Mouse (Mus musculus) frontal cortex, adult (tissue): ENCODE measurements at regions not wholly inside any gene's neighbourhood (a gene's known extent, or its start where the extent isn't known, plus 50 kb on each side); places are given as distances from the start of the nearest gene placed in this dataset.
A peak's percentile ranks its signal among the peaks of the same experiment; 100 is the strongest.

Experiments used
- ATAC-seq: cut with Nextera tagmentation; 2 replicates; pipeline ENCODE4 v1.9.2; 2017; ENCODE audit warnings: mild to moderate bottlenecking, moderate library complexity, mixed read lengths; ENCODE audit not compliant: low TSS enrichment

GRCm38 (mm10) chr2:106318695-106319266 lies 315.4 kb upstream of the Dnajc24 start:
- ATAC-seq: peak; percentile 84

DNA sequence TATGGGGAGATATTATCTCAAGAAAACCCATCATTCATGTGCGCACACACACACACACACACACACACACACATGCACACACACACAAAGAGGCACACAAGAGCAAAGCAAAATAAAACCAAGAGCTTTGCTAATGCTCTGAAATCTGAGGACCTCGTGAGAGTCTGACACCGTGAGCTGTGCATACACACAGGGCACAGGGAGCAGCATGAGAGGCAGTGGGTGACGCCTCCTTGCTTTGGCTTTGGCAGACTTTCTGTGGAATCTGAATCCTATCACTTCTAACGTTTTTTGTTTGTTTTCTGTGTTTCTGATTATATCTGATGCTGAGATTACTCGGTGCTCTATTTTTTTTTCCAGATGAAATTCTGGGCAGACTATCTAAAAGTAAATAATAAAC lies 343.4 kb upstream of the Dnajc24 start:
- ATAC-seq: no peak

DNA sequence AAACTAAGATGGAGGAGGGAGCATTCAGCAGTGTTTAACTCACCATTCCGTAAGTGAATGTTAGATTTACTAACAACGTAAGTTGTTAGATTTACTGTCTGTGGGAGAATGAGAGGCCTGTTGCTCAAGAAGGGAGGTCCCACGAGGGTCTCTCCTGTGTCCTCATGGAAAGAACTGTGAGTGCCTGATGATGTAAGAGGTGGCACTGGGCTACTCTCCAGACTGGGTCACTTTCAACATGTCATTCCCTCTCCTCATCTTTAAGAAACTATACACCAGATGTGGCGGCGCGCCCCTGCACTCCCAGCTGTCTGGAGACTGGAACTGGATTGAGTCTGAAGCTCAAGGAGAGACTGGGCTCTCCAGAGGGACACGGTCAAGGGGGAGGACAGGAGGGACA lies 343.9 kb upstream of the Dnajc24 start:
- ATAC-seq: no peak

- no peak for ATAC-seq
These were observed 337.5 kb upstream of the Mpped2 start for GRCm38 (mm10) chr2:106355565-106355964.

DNA sequence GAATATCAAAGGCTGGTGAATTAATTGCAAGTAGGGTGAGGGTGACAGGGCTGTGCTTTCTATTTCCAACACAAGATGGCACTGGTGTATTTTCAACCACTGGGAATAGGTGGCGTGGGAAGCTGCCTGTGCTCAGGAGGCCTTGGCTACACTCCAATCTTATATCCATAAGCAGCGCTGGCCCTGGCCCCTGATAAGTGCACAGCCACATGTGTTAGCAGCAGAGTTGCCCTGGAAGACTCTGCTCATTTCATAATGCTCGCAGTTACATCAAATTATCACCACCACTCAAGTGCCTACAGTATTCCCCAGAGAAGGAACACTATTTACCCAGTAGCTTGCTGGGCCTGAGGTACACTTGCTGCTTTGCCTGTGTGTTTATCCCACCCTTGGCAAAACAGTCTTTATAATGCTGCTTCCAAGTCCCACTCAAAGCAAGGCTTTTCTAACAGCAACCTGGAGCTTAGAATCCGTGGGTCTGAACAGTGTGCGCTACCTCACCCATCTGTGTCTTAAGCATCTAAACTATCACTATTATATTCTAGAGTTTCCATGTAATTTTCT lies 337.0 kb upstream of the Mpped2 start:
- peak; percentile 98 for ATAC-seq

DNA sequence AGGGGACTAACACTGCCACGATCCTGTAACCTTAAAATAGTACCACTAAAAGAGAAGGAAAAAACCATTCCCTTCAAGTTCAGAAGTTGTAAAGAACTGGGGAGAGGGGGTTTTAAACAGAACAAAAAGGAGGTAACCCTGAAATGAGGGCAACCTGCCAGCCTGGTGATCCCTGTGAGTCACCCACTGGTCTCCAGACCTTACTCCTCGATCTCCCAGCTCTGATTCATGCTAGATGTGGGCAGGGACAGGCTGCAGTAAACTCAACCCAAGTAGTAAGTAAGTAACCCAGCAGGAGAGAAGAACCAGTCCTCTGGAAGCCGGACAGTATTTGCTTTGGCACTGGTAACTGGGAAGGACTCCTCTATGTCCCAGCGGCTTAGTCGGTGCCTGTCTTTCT lies 324.4 kb upstream of the Mpped2 start:
- no peak for ATAC-seq

DNA sequence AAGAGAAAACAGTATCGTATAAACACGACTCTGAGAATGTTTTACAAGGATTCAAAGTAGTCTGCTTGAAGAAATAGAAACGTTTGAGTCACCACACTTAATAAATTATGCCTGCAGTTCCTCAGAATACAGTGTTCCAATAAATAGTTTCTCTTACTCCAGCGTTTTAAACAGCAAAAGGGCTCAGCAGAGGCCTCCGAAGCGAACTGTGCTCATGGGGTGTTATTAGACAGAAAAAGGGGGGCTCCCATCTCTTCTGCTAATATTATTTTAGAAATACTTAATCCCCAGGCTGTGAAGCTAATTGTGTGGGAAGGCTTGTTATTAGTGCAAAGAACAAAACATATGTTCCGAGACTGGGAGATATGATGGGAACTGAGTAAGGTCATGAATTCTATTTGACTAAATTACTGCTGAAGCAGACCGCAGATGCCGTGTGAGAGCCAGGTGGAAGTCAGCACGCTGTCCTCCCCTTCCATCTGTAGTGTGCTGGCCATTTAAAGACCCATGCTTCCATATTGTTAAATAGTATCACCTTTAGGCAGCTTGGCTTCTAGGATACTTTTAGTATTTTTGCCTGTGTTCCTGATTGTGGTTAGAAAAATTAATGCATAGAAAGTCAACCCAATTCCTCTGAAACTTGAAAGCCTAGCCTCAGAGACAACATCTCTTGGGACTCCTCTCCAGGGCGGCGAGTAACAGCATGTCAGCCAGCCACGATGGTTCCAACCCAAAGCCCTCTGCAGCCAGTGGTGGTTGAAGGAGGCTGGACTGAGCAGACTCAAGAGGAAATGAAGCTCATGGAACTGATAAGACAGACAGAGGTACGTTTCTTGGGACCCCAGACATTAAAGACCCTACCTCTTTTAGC lies 309.4 kb upstream of the Mpped2 start:
- ATAC-seq: no peak

DNA sequence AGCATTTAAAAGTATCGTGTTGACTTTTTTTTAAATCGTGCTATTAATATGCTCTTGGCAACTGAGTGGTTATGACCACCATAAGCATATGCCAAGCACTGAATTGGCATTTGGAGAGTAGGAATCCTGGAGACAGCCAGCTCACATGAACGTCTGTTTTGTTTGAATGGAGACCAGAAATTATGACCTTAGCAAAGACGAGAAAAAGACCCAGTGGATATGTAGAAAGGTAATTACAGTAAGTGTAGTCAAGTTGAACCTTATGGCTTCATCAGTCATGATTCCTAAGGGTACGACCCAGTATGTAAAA lies 308.8 kb upstream of the Mpped2 start:
- no peak for ATAC-seq

DNA sequence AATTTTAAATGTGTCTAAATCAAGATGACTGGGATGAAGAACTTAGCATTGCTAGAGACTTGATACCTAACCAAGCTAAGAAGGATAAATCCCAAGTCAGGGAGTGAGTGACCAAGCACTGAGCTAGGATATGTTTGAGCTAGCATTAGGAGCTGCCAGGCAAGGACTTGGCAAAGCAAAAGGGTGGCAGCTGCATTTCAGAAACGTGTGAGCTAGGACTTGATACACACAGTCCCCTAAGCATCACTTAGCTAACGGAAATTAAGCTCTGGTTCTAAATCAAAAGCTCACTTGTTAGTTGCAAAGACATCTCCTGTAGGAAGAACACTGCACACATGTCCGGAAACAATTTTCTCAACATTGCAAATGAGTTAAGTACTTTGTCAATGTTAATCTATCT lies 308.2 kb upstream of the Mpped2 start:
- peak; percentile 64; the same call in 1 of the 2 replicates for ATAC-seq

- ATAC-seq: no peak
These were observed 280.9 kb upstream of the Mpped2 start for GRCm38 (mm10) chr2:106412158-106412557.

GRCm38 (mm10) chr2:106415474-106416019 lies 277.5 kb upstream of the Mpped2 start:
- ATAC-seq: no peak

- no peak for ATAC-seq
These were observed 274.9 kb upstream of the Mpped2 start for GRCm38 (mm10) chr2:106418181-106418580.

DNA sequence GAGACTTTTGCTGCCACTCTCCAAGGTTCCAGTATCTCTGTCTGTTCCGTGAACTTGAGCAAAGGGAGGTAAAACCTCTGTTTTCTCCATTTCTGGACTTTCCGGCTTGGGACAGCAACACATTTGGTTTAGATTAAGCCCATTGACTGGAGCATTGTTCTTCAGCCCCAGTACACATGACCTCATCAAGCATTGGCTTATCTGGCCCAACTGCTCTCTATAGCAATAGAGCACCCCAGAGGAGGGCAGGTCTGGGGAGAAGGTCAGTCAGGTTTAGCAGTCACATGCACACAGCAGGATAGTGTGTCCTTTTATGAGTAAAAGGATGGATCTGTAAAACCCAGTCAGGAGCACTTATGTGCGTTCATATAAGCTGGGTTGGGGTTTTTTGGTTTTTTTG lies 268.1 kb upstream of the Mpped2 start:
- ATAC-seq: no peak

- ATAC-seq: no peak
These were observed 267.6 kb upstream of the Mpped2 start for GRCm38 (mm10) chr2:106425451-106425881.

DNA sequence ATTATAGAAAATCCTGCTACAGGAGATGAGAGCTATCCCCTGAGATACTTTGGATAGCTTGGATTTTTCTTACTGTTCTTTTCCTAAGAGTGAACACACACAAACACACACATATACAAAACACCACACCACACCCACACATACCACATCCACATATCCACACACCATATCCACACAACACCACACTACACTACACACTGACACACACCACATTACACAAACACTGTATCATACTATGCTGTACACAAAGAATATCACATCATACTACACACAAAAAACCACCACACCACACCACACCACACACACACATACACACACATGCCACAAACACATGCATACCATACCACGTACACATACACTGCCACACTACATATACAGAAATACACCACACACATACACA lies 267.1 kb upstream of the Mpped2 start:
- no peak for ATAC-seq

- no peak for ATAC-seq
These were observed 265.8 kb upstream of the Mpped2 start for GRCm38 (mm10) chr2:106427237-106427636.

DNA sequence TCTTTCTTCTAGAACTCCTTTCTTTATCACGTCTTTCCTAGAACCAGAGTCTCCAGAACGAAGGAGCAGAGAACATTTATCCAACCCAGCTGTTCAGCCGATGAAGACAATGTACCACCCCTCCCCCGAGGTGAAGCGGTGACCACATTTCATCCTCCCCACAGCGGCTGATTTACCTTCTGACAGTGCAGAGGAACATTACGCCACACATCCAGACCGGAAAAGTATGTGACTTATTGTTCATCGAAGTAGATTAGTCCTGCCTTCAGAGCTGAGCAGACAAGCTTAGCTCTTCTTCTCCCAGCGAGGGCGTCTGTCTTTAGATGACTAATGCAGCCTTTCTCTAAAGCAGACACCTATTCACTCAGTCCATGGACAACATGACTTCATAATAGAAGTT lies 264.2 kb upstream of the Mpped2 start:
- ATAC-seq: no peak

DNA sequence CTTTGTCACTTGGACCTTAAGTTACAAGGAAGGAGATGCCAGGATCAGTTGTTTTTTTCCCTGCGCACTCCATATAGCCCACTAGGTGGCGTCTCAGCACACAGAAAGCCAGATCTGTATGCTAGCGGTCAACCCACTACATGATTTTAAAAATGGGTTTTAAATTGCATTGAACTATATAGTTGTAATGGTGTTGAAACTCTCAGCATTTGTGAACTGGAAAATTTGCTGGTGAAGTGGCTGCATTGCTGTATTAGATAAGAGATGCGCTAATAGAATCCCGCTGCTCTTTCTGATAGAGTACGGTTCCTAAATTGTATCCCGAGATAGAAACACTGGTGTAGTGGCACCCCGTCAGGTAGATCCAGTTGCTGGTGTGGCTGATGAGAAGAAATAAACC lies 261.9 kb upstream of the Mpped2 start:
- peak; percentile 92 for ATAC-seq

- ATAC-seq: 0 out of 2 replicates have a peak, but pooled peaks have one; percentile 36
These were observed 261.4 kb upstream of the Mpped2 start for GRCm38 (mm10) chr2:106431637-106432199.

GRCm38 (mm10) chr2:106436136-106436535 lies 256.9 kb upstream of the Mpped2 start:
- no peak for ATAC-seq

GRCm38 (mm10) chr2:106454310-106454974 lies 238.6 kb upstream of the Mpped2 start:
- ATAC-seq: peak; percentile 50; the same call in 1 of the 2 replicates

DNA sequence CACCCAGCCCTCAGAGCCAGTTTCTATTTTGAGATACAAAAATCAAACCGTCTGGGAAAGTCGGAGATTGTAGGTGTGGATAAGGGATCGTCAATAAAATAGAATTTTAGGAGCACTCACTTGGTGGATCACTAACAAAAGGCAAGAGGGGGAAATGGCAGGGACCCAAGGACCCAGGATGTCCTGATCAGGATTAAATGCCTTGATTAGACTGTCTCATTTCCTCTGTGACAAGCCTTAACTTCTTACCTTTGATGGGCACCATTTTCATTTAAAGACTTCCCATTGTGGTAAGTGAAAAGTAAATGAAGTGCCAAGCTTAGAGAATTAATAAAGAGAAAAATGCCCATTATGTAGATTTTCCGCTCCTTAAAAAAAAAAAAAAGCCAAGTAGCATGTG lies 238.0 kb upstream of the Mpped2 start:
- ATAC-seq: no peak
